Comparison of ENCODE assay signal across 19 mouse cellular contexts in the genomic region with DNA sequence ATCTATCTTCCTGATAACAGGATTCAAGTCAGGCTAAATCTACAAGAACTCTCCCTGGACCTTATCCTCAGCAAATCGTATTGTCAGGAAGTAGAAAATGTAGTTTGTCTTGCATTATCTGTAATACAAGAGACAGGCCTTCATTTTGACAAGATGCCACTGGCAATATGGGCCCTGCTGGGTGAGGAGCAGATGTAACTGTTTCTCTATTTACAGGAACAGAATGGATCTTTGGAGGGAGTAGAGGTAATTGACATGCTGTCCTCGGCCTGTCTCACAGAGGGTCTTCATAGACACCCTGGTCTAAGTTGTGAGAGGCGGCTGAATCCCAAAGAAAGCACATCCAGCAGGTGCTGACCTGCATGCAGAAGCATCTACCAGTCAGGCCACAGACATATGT. TPM values are rescaled to one million over a fixed set of nuclear protein-coding genes. Genes with fewer than 3 reads are reported as not detected.
DNase-seq lines count a peak whose midpoint lies in the region; ATAC-seq and TF ChIP-seq lines count a peak whose summit lies in the region.
"Had no signal": no experiment of that assay in that cellular context is flagged by ENCODE, and none has a peak within 500 bp of the region (broad histone marks: within the 10 kb centered on the region; RNA-seq: fewer than 3 reads in every experiment).

No protein-coding gene starts in this region.

- WGBS in limb, embryonic 10.5 days, result 86% methylated on average over 3 of the region's 3 CpGs

- intact Hi-C loops in left cerebral cortex, postnatal 4 days (cut with DNase I), result no loop called here
- intact Hi-C loops in left cerebral cortex, postnatal 36 days (cut with DNase I), result no loop called here

- no peaks in the 10 kb centered on the region for H3K4me1 ChIP-seq in limb, embryonic 10.5 days
- H3K4me1 ChIP-seq: embryonic facial prominence, embryonic 10.5 days; embryonic facial prominence, embryonic 12.5 days; forebrain, embryonic 13.5 days; forebrain, embryonic 15.5 days had no signal

- H3K9me3 ChIP-seq in limb, embryonic 10.5 days (replicated peaks), result no peaks in the 10 kb centered on the region
- H3K9me3 ChIP-seq: embryonic facial prominence, embryonic 10.5 days; embryonic facial prominence, embryonic 12.5 days; forebrain, embryonic 13.5 days; forebrain, embryonic 15.5 days had no signal

- no peak for ATAC-seq in cerebellum, adult (ENCODE audit: insufficient number of reproducible peaks, low FRiP score, low TSS enrichment)
- ATAC-seq: forebrain, embryonic 13.5 days; forebrain, embryonic 15.5 days; forebrain, postnatal 0 days had no signal

- TF ChIP-seq POLR2A in brain, embryonic 14.5 days (IDR thresholded peaks at IDR 0.05; ENCODE audit: borderline replicate concordance, extremely low read depth, insufficient read depth, insufficient read length, poor library complexity, severe bottlenecking), result no peak

- no peak for TF ChIP-seq CTCF in brain, embryonic 14.5 days (IDR thresholded peaks at IDR 0.05; ENCODE audit: borderline replicate concordance, extremely low read depth, insufficient read depth, insufficient read length)

- H3K4me3 ChIP-seq in limb, embryonic 10.5 days, result no peak overlapping the region
- H3K4me3 ChIP-seq: embryonic facial prominence, embryonic 10.5 days; embryonic facial prominence, embryonic 12.5 days; forebrain, embryonic 13.5 days; forebrain, embryonic 15.5 days had no signal

- no peaks in the 10 kb centered on the region for H3K27me3 ChIP-seq in limb, embryonic 10.5 days (ENCODE audit: low read depth, poor library complexity, severe bottlenecking)
- H3K27me3 ChIP-seq: embryonic facial prominence, embryonic 12.5 days; forebrain, embryonic 13.5 days; forebrain, embryonic 15.5 days had no signal

- peak; percentile 22 to 42 for DNase-seq in cerebellum, postnatal 14 days
- DNase-seq in left cerebral cortex, postnatal 4 days, result peak; percentile 44
- DNase-seq in left cerebral cortex, postnatal 36 days (ENCODE audit: low spot score in 2 of 2), result no peak
- peak; percentile 11 for DNase-seq in brain, embryonic 14.5 days (ENCODE audit: low read depth)
- DNase-seq in limb, embryonic 10.5 days (ENCODE audit: low spot score), result no peak
- DNase-seq: adrenal gland, adult 2 months; adrenal gland, postnatal 10 days; adrenal gland, postnatal 25 days; cerebellum, adult 11 months; cerebellum, adult 18-20 months; cerebellum, adult 8-10 months; cerebellum, adult 9-11 months; forebrain, postnatal 0 days had no signal

- no peaks in the 10 kb centered on the region for H3K36me3 ChIP-seq in limb, embryonic 10.5 days
- H3K36me3 ChIP-seq: embryonic facial prominence, embryonic 10.5 days; embryonic facial prominence, embryonic 12.5 days; forebrain, embryonic 15.5 days had no signal

- H3K27ac ChIP-seq in limb, embryonic 10.5 days, result no peak overlapping the region
- H3K27ac ChIP-seq: embryonic facial prominence, embryonic 10.5 days; embryonic facial prominence, embryonic 12.5 days; forebrain, embryonic 13.5 days; forebrain, embryonic 15.5 days had no signal

RNA-seq across cellular contexts. Expression of gene Sgcd, which starts 35.5 kb away (rescaled TPM):
- 10 to 100 TPM; 17.7 to 20.8 TPM for total RNA-seq in left cerebral cortex, postnatal 4 days (2021)
- total RNA-seq in left cerebral cortex, postnatal 36 days (2021), result 10 to 100 TPM; 11.4 to 17.4 TPM
- 3.1 and 6.1 TPM in 2 replicates for polyA plus RNA-seq in brain, embryonic 14.5 days (2012; rRNA removed)
- 5.1 and 6.4 TPM in 2 replicates for polyA plus RNA-seq in limb, embryonic 10.5 days (2016; fragmentation: Nextera tagmentation; extraction: Ambion mirVana)
- total RNA-seq: MEL had no signal

Comparison
In these comparisons a context has a peak if more than half of its experiments do, and no peak if none do; other contexts are left out.
1. DNase-seq: peak in cerebellum, postnatal 14 days (2 of 2), left cerebral cortex, postnatal 4 days (single experiment) and brain, embryonic 14.5 days (single experiment); none in left cerebral cortex, postnatal 36 days (0 of 2) and limb, embryonic 10.5 days (single experiment).